Mouse (Mus musculus) frontal cortex, postnatal 10 days (tissue): ENCODE results near the gene Ppp1r1b.

ENCODE experiments used
- DNase-seq, 2 experiments: peaks; one replicate each; pipeline ENCODE4 v3.0.0; 2022; ENCODE audit warnings: low spot score in 2 of 2, mixed read lengths in 1 of 2

Gene Ppp1r1b

DNA sequence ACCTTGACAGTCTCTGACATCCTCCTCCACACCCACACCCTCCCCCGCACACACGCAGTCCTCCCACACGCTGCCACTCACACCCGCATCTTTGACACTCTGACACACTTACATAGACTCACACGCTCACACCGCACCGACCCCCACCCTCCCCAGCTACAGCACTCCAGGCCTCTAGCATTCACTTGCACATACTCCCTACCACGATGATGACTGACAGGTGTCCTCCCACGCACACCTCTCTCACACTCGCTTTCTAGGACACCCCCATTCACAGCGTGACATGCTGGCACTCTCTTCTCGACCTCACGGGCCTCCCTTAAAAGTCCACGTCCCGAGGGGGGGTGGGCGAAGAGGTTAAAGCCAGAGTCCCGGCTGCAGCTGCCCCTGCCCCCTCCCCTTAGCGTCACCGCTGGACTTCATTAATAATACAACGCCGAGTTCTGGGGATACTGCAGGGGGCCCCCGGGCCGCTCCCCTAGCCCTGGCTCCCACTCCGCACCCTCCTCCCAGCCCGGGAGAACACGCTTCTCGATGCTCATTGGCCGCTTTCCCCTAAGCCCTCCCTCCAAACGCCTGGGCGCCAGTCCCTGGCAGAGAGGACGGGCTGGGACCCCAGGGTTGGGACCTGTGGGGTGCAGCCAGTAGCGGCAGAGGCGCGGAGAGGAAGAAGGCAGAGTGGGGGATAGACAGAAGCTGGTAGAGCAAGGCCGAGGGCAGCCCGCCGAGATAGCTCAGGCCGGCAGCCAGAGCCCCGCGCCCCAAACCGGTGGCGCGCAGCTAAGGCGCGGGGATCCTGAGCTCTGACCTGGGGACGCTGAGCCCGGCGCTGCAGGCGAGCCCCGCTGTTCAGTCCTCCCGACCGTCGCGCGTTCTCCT is at the start of gene Ppp1r1b:
TSS of gene Ppp1r1b (plus strand) at position 322 of the 879 bp plus-strand sequence.
- DNase-seq = peak; percentile 70 to 81

DNA sequence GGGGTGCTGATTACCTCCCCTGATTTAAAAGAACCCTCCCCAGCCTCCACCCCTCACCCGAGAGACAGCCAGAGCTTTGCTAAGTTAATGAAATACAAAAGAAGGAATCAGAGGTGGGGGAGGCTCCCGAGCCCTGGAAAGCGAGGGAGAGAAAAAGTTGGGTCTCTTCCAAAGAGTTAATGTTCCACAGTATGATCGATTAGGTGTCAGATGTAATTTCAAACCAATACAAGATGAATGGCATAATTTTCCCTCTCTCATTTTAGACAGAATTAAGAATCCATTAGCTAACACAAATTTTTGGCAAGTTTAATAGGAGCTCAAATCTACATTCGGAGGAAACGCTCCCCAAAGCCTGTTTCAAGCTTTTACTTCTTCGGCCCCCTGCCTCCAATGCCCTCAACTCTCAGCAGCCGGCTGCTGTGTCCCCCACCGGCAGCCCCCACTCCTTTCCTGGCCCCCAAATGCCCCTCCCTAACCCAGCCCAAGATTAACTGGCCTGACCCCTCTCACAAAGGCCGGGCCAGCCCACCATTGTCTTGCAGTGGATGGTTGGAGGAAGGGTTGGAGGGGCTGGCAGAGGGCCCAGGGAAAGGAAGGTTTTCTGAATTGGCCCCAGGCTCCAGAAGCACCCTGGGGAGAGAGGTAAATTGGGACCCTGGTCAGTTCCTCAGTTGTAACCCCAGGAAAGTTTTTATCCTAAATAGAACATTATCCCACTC is 49.6 kb upstream of the Ppp1r1b start:
- DNase-seq = no peak

GRCm38 (mm10) chr11:98313790-98314323 is 34.3 kb upstream of the Ppp1r1b start:
- peak in 1 of 2 experiments; percentile 68 for DNase-seq

- no peak for DNase-seq
Observed at GRCm38 (mm10) chr11:98317479-98317878, 30.7 kb upstream of the Ppp1r1b start.

DNA sequence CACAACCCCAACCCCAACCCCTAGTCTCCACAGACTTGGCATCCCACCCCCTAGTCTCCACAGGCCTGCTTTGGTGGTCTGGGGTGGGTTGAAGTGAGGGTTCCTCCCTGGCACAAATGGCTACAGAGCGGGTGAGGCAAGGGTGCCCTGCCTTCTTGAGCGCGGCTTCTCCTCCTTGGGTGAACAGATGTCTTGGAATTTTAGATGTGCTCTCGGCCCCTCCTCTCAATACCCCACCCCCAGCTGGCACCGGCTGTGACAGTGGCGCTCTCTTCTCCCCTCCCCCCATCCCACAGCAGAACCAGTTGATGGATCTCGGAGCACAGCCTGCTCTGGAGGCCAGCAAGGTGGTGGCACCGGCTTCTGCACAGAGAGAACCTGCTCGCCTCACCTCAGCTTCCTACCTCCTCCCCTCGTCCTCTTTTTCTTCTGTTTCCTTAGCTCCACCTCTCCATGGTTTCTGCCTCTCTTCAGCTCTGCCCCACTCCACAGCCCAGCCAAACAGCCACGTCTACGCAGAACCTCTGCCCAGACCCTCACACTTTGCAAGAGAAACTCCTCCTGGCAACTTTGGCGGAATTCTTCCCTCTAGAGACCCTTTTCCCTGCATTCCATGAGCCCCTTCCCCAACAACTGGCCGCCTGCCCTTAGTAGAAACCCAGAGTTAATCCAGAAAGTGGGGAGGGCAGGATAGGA is 29.6 kb upstream of the Ppp1r1b start:
- DNase-seq = no peak

- no peak for DNase-seq
Observed at GRCm38 (mm10) chr11:98319120-98319519, 29.1 kb upstream of the Ppp1r1b start.

DNA sequence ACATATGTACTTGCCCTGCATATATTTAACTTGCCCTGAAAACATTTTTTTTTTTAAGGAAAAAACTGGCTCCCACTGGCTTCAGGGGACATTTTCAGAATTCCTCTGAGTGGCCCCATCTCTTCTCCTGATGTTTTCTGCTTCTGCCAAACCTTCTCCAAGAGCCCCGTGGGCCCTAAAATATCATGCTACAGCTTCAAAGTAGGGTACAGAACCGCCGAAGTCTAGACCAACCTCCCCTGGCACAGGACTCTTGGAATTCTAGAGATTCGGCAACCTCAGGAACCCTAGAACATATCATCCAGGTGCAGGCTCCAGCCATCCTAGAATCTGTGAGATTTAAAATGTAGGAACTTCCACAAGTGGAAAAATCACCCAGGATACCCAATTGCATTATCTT is 28.7 kb upstream of the Ppp1r1b start:
- no peak for DNase-seq

DNA sequence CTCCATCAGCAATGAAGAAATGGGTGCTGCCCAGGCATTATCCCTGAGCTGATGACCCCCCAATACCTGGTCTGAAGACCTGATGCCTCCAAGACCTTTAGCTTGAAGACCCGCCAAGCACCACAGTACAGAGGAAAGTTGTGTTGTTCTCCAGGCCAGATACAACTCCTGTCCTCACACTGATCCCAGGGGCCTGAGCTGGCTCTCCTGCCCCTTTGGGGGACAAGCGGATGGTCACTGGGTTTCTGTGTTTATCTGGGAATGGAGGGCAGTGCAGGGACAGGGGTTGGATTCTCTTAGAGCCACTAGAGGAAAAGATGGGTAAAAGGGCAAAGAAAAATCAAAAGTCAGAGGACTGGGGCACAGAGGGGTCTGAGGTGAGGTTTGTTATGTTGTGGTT is 28.3 kb upstream of the Ppp1r1b start:
- no peak for DNase-seq

DNA sequence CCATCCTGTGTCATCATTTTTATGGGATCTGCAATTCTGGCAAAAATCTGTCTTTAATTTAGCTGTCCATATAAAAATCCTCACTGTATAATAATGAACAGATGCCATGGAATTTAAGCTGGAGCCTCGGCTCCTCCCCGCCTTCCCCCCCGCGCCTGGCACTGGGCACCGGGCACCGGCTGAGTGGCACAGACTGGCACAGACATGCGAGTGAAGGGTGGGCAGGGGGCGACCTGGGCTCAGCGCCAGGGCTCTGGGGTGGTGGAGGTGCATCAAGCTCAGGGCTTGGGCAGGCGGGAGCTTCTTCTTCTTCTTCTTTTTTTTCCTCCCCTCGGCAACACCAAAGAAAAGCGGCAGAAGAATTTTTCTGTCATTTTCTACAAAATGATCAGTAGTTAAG is 27.8 kb upstream of the Ppp1r1b start:
- no peak for DNase-seq

DNA sequence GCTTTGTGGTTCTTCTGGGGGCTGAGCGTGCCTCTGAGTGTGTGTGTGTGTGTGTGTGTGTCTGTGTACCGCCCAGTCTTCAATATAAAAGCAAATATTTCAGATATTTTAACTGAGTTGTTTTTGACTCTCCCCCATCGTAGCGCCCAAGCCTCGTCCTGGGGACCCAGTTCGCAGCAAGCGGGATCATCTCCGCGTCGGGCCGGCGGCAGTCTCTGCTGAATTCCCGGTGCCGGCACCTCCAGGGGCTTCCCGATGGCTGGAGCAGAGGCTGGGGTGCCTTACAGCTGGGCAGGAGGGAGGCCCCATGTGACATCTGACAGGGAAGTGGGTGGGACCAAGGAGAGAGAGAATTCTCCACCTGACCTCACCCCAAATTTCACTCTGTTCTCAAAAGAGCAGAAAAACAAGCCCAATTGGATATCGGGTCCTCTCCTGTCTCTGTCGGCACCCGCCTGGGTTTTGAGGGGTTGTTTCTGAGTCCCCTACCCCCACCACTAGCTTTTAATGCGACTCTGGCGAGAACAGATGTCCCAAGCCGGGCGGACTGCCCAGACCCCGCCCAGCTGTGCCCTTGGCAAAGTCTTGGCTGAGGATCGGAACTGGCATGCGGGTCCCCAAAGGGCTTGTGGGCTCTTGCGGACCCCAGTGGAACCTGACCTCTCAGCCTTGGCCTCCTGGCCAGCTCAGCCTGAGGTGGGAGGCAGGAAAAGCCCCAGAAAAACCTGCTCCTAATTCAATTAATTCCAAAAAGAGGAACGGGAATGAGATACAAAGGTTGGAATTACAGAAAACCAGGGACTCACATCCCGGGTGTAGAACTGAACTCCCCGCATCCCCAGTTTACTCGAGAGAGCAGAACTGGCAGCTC is 27.2 kb upstream of the Ppp1r1b start:
- no peak for DNase-seq

GRCm38 (mm10) chr11:98321677-98322003 is 26.6 kb upstream of the Ppp1r1b start:
- DNase-seq = no peak

DNA sequence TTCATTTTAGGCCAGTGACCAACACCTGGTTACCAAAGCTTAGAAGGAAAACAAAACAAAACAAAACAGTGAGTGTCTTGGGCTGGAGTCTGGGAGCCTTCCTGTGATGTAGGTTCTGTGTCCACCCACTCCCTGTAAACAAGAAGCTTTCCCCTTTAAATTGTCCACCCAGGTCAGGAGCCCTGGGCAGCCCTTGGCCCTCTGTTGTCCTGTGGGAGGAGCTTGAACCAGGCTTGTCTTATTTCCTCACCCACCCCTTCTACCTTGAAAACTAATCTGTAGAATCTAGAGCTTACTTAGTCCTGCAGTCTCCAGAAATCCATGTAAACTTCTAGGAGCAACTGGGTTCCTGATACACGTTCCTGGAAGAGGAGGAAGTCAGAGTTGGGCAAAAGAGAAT is 26.0 kb upstream of the Ppp1r1b start:
- DNase-seq = no peak

GRCm38 (mm10) chr11:98323136-98323866 is 24.9 kb upstream of the Ppp1r1b start:
- no peak for DNase-seq

DNA sequence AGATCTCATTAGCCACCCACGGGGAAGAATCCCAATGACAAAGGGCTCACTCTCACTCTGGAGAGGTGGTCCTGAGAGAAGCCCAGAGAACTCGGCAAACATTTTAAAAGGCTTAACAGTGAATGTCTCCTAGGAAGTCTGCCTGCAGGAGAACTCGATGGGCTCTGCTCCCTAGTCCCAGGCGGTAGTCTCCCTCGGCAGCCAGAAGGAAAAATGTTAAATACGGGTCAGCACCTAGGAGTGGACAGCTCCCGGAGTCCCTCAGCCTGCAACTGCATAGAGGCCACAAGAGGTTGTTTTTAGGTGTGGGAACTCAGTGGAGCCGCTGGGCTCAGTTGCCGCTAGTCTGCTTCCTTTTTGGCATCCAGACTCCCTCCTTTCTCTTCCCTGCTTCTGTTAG is 24.3 kb upstream of the Ppp1r1b start:
- no peak for DNase-seq

GRCm38 (mm10) chr11:98325191-98325820 is 22.9 kb upstream of the Ppp1r1b start:
- no peak for DNase-seq

DNA sequence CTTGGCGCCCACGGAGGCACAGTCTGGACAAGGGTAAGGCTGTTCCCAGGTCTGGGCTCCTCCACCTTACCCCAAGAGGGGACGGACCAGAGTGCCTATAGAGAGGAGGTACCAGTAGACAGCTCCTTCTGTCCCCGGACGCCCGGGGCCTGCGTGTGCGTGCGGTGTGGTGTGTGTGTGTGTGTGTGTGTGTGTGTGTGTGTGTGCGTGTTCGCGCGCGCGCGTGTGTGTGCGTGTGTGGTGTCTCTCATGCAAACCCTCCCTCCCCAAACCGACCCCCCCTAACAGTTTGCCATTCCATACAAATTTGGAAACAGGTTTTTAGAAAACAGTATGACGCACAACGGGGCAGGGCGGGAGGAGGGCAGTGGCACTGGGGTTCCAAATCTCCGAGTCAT is 22.4 kb upstream of the Ppp1r1b start:
- DNase-seq = no peak

- DNase-seq = no peak
Observed at GRCm38 (mm10) chr11:98326741-98327135, 21.5 kb upstream of the Ppp1r1b start.

- DNase-seq = no peak
Observed at GRCm38 (mm10) chr11:98327136-98328030, 20.8 kb upstream of the Ppp1r1b start.

GRCm38 (mm10) chr11:98328031-98328370 is 20.2 kb upstream of the Ppp1r1b start:
- no peak for DNase-seq
